Mouse (Mus musculus): ENCODE results near the gene Actrt2.

Actrt2 gene

DNA sequence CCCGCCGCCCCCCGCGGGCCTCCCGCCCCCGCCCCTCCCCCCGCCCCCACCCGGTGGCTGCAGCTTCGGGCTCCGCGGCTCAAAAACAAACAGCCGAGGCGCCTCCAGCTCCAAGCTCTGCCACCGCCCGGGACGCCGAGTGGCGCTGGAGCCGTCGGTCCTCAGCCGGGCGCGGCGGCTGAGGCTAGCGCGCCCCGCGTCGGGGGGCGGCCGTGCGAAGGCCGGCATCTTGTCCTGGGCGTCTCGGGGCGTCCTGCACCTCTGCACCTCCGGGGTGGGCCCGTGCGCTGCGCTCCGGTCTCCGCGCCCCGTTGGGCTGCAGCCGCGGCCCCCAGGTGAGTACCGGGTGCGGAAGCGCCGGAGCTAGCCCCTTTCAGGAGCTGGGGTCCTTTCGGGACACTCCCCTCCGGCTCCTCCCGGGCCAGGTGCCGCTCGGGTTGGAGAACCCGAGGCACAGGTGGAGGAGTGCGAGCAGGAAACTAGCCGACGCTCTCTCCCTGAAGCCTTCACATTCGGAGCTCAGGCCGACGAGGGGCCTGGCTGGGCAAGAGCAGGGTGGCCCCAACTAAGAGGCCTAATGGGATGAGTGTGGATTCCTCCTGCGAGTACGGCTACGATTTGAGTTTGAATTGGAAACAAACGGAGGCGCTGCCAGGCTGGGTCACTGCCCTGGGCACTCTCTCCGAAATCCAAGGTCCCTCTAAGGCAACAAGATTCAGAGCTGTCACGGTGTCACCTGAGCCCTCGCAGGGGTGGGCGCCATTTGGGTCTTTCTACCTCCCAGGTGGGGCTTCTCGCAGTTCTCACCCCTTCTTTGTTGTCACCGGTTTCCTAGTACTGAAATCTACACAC, 30.0 kb downstream of the Actrt2 start:
- peak in 1 of 2 experiments; percentile 36 for DNase-seq

DNA sequence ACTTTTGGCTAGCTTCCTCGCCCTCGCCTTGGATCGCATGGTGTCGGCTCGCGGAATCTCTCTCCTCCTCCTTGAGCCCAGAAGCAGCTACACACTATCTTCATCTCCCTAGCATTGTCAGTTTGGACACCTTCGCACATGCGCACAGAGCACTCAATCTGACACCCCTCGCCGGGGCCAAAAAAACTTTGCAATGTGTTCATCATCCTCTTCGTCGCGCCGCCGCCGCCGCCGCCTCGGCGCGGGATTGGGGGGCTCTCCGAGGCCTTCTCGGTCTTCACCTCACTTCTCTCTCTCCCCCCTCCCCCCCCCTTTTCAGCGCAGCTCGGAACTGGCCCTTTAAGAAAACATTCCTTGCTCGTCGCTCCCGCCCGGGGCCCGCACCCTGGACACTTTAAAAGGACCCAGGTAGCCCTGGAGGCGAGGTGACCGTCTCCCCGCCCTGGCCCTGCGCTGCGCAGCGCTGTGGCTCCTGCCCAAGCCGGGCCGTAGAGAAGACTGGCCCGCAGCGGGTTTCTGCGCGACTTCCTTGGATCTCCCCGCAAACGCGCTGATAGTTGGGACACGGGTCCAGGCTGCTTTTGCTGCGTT, 30.9 kb downstream of the Actrt2 start, which contains the start of gene Prdm16:
TSS of gene Prdm16 (minus strand) at position 153 of the 591 bp plus-strand sequence.
- peak; percentile 42 to 51 for DNase-seq

- DNase-seq = peak; percentile 58 to 63
Observed at GRCm38 (mm10) chr4:154636053-154636433, 31.6 kb downstream of the Actrt2 start.

GRCm38 (mm10) chr4:154635241-154636052, 32.2 kb downstream of the Actrt2 start:
- peak; percentile 55 for DNase-seq

DNA sequence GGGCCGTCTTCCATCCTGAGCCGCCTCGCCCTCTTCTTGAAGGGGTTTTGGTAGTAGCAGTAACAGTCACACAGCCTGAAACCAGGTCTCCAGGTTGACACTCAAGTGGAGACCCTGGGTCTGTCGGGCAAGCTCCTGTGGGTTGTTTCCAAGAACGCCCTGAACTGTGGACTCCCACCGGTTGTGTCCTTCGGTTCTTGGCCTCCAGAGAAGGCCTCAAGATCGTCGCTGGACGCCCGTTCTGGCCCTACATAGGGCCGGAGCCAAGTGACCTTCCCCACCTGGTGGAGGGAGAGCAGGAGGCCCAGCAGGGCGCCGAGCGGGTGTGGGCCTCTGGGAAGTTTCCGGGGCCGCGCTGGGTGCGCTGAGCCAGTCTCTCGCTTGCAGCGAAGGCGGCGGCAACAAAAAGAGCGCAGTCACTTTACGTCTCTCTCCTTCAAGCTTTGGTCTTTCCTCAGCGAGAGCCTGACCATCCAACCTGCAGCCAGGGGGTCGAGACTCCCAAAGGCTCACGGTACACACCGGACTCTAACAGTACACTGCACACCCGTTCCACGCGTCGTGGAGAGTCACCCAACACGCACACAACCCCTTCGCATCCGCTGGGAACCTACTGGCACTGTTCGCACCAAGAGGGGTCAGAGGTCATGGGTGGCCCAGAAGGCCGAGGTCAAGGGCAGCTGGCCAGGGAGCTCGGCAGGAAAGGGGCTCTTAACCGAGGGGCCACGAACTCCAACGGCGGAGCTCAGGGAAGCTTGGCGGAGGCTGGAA, 33.0 kb downstream of the Actrt2 start:
- DNase-seq = peak in 1 of 2 experiments; percentile 39

DNA sequence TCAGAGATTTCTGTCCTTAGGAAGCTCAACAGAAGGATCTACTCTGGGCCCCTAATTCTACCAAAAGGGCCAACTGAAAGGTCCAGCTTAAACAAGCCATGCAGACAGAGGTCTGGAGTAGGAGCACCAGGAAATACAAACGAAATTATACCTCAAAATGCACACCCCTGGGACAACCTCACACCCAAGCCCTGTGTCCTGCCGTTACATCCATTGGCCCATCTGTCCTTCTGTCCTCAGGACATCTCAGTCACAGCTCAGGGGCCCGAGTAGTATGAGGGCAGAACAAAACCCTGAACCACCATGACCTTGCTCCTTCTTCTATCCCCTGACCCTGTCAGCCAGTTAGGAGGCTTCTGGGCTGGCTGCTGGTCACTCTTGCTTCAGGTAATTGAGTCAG, 33.7 kb downstream of the Actrt2 start:
- no peak for DNase-seq

GRCm38 (mm10) chr4:154632800-154633764, 34.6 kb downstream of the Actrt2 start:
- DNase-seq = no peak

- no peak for DNase-seq
Observed at GRCm38 (mm10) chr4:154630763-154631162, 36.9 kb downstream of the Actrt2 start.

- DNase-seq = no peak
Observed at GRCm38 (mm10) chr4:154627419-154628142, 40.1 kb downstream of the Actrt2 start.

DNA sequence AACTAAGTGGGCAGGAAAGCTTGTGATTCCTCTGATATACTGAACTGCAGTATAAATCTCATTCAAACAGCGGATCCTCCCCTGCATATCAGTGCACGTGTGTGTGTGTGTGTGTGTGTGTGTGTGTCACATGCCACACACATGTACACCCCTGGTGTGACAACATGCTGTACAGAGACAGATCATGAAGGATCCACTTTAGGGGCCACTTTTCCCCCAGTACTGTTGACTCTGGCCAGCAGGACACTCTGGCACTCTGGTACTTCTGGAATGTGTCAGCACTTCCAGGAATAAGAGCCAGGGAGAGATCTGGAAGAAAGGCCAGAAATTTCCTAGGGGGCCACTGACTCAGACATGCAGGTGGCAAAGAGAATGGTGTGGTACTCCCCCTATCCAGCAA, 41.4 kb downstream of the Actrt2 start:
- DNase-seq = no peak

DNA sequence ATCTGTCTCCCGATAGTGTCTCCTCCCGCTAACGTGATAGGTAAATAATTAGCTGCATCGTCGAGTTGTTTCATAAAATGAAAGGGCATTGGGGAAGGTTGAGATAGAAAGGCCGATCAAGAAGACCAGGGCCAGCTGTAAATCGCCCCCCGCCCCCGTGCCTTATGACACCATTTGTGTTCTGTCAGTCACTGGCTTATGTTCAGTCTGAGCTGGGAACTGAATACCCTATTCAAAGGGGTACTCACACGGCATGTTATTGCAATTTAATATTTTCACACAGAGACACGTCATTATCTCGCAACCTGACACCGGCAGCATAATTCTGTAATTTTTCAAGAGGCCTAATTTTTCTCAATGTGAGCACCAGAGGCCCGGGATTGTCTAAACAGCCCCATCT, 42.0 kb downstream of the Actrt2 start:
- no peak for DNase-seq

DNA sequence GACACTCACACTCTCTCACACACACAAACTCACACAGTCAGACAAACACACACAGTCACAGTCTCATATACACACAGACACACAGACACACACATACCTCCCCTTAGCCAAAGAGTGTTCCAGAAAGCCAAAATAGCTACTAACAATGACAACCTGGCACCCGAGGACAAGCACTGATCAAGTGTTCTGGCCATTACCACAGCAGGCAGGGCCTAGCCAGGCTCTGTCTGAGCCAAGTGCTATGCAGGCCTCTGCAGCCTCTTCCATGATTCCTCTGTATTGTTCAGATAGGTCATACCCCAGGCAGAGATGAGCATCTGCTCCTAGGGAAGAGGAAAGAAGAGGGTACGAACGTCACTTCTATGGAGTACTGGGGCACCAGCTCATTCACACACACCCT, 44.4 kb downstream of the Actrt2 start:
- DNase-seq = no peak

DNA sequence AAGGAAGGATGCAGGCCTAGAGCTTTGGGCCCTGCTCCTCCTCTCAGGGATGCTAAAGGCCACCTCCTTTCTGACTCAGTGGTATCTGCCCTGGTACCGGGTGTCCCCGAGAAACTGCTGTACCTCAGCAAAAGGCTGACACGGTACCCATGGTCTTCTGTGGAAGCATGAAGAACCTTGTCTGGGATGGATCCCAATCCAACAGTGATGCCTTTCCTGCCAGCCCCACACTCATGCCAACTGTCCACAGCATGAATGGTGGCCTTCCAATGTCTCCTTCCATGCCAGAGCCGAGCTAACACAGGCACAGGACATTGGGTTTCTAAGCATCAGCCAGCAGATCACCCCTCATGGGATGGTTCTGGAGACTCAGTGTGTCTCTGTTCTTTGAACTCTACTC, 45.1 kb downstream of the Actrt2 start:
- peak; percentile 87 to 88 for DNase-seq

All from cerebellum, postnatal 10 days (tissue).